Mouse (Mus musculus) myocyte (in vitro differentiated cells): ENCODE data around the gene Scarb1. TPM values are rescaled to one million over a fixed set of nuclear protein-coding genes. Genes with fewer than 3 reads are reported as not detected.
"Not testable (repeated sequence)": the region's sequence is repeated elsewhere in the genome, so short reads cannot be mapped to it uniquely, and the experiment has no call there.

Experiments used
- H3K27me3 ChIP-seq: one replicate; pipeline ENCODE4 v1.6.1; 2011; ENCODE audit not compliant: control insufficient read depth, insufficient read depth, insufficient read length
- H3K36me3 ChIP-seq: one replicate; pipeline ENCODE4 v1.6.1; 2011; ENCODE audit not compliant: control insufficient read depth, insufficient read depth
- H3K4me2 ChIP-seq: one replicate; pipeline ENCODE4 v1.6.1; 2011; ENCODE audit warnings: low read depth, control low read depth
- H3K4me3 ChIP-seq: one replicate; pipeline ENCODE4 v1.5.1; 2011; ENCODE audit warnings: mild to moderate bottlenecking, control low read depth, moderate library complexity
- H3K79me2 ChIP-seq: one replicate; pipeline ENCODE4 v1.6.1; 2011; ENCODE audit not compliant: control insufficient read depth, insufficient read depth
- H3ac ChIP-seq: one replicate; pipeline ENCODE4 v1.6.1; 2011; ENCODE audit not compliant: control insufficient read depth, insufficient read length
- CEBPB ChIP-seq: IDR thresholded peaks from 2 replicates; pipeline ENCODE4 v1.6.1; 2011; ENCODE audit warnings: mild to moderate bottlenecking, moderate library complexity; ENCODE audit not compliant: poor library complexity, insufficient read depth, severe bottlenecking
- E2F4 ChIP-seq: IDR thresholded peaks from one replicate; pipeline ENCODE4 v1.6.1; 2011; ENCODE audit warnings: mild to moderate bottlenecking, control low read depth, moderate library complexity; ENCODE audit not compliant: insufficient read depth
- MAX ChIP-seq: IDR thresholded peaks from one replicate; pipeline ENCODE4 v1.6.1; 2011; ENCODE audit warnings: low read depth, mild to moderate bottlenecking, control low read depth
- MYOD1 ChIP-seq, 3 experiments: IDR thresholded peaks; one replicate each; pipeline ENCODE4 v1.6.1; 2011; ENCODE audit warnings: control low read depth in 2 of 3, low read depth in 2 of 3, mild to moderate bottlenecking in 2 of 3, moderate library complexity in 1 of 3; ENCODE audit not compliant: insufficient read length in 2 of 3, control insufficient read depth in 1 of 3
- MYOG ChIP-seq, 3 experiments: IDR thresholded peaks; one replicate each; pipeline ENCODE4 v1.6.1; 2011; ENCODE audit warnings: control low read depth in 2 of 3, low read depth in 2 of 3, mild to moderate bottlenecking in 2 of 3; ENCODE audit not compliant: insufficient read length in 2 of 3, control insufficient read depth in 1 of 3, insufficient read depth in 1 of 3
- POLR2A ChIP-seq: IDR thresholded peaks from one replicate; pipeline ENCODE4 v1.6.1; 2011; ENCODE audit warnings: low read depth, mild to moderate bottlenecking, control low read depth, moderate library complexity; ENCODE audit not compliant: insufficient read length
- POLR2AphosphoS2 ChIP-seq: IDR thresholded peaks from one replicate; pipeline ENCODE4 v1.6.1; 2011; ENCODE audit warnings: low read depth, control low read depth; ENCODE audit not compliant: insufficient read length
- REST ChIP-seq: IDR thresholded peaks from one replicate; pipeline ENCODE4 v1.6.1; 2011; ENCODE audit warnings: mild to moderate bottlenecking, control low read depth, moderate library complexity; ENCODE audit not compliant: insufficient read depth, insufficient read length
- SRF ChIP-seq: IDR thresholded peaks from one replicate; pipeline ENCODE4 v1.6.1; 2011; ENCODE audit warnings: low read depth; ENCODE audit not compliant: control insufficient read depth, insufficient read length
- TCF12 ChIP-seq: IDR thresholded peaks from one replicate; pipeline ENCODE4 v1.6.1; 2011; ENCODE audit warnings: mild to moderate bottlenecking, control low read depth; ENCODE audit not compliant: poor library complexity, insufficient read depth, severe bottlenecking
- TCF3 ChIP-seq: IDR thresholded peaks from one replicate; pipeline ENCODE4 v1.6.1; 2011; ENCODE audit warnings: low read depth, control low read depth; ENCODE audit not compliant: insufficient read length
- USF1 ChIP-seq: IDR thresholded peaks from one replicate; pipeline ENCODE4 v1.6.1; 2011; ENCODE audit warnings: low read depth, mild to moderate bottlenecking, control low read depth, moderate library complexity
- polyA plus RNA-seq: library from polyadenylated mRNA; unstranded; fragments of >200 nt; fragmentation: generic; extraction: Trizol; gene quantifications from one replicate; pipeline ENCODE4 v1.2.1, GENCODE M21; 2012; ENCODE audit warnings: missing spikeins

Scarb1 gene
- polyA plus RNA-seq: 28.6 TPM

DNA sequence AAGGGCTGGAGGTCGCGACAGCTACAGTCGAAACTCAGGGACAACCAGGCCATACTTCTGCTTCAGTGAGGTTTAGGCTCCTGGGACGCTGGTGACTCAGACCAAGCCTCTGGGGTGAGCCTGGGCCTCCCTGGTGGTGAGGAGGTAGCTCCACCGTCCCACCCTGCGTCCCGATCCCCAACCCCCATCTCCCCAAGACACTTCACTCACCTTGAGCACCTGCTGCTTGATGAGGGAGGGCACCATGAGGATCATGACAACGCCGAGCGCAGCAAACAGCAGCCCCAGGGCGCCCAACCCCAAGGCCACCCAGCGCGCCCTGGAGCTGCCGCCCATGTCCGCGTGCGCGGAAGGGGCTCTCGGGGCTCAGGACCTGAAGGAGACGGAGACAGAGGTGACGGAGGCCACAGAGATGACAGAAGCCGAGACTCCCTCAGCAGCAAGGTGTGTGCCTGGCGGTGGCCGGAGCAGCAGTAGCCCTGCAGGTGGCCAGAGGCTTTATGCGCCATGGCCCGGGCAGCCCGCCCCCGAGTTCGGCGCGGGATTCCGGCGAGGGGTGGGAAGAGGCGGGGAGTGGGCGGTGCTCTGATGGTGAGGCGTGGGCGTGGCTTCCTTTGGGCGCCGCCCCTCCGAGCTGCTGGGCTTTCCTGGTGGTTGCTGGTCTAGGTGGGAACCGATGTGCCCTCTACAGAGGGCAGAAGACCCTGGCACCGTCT, at the start of gene Scarb1:
Gene Scarb1 (minus strand): TSS at position 548 of the 716 bp plus-strand sequence.
- Histone ChIP-seq H3K79me2 (peaks cover 5% of the 10 kb centered on the region), H3K27me3 (no peaks in the 10 kb centered on the region), H3K36me3 (no peaks in the 10 kb centered on the region), H3K4me2 (peak within 1 kb of the TSS; percentile 77), H3K4me3 (peak within 1 kb of the TSS; percentile 71), H3ac (peak within 1 kb of the TSS; percentile 35)
- TF ChIP-seq MYOG (IDR thresholded peaks at IDR 0.05; ENCODE audit: control insufficient read depth in 1 of 3, insufficient read depth in 1 of 3, insufficient read length in 2 of 3, low read depth in 2 of 3) (no peak), POLR2A (peak; percentile 82), POLR2AphosphoS2 (peak; percentile 79), TCF3 (no peak), E2F4 (no peak), MAX (no peak), SRF (no peak), REST (no peak), TCF12 (no peak), USF1 (no peak)

DNA sequence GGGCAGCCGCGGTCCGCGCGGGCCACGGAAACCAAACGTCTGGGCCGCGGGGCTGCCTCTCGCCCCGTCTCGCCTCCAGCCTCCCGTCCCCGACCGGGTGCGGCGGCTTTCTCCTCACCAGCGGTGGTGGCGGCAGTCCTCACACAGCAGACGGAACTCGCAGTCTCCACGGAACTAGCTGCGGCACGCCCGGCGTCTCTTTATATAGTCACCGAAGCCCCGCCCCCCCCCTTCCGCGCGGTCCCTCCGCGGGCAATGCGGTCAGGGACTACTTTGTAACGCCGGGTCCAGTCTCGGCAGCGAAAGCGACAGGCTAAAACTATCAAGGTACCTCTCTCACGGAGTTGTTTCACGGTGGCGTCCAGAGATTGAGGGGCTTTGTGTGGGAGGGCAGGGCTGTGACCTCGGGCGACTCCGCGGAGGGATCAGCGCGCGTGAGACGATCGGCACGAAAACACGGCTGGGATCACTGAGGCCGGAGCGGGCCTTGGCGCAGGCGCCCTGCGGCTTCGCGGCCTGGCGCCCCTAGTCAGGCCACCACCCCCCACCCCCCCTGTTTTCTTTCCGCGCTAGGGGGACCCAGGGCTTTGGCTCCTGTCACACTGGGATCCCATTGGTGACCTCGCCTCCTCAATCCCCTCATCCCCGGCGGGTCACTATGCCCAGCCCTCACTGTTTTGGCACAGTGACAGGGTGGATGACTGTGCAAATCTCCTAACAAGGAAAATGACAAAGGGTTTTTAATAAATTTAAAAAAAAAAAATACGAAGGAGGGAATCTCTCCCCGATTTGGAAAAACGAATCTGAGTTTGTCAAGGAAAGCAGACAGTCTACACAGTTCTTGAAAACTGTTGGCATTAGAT, 48.9 kb upstream of the Scarb1 start, which contains the start of gene Ubc:
Gene Ubc (minus strand): TSS at position 624 of the 863 bp plus-strand sequence.
- TF ChIP-seq POLR2AphosphoS2 (peak; percentile 97), TCF12 (no peak), POLR2A (peak; percentile 95), TCF3 (no peak), USF1 (no peak), MAX (no peak), E2F4 (no peak), MYOG (IDR thresholded peaks at IDR 0.05; ENCODE audit: control insufficient read depth in 1 of 3, insufficient read depth in 1 of 3, insufficient read length in 2 of 3, low read depth in 2 of 3) (peak in 2 of 3 experiments; percentile 24 to 59), CEBPB (no peak), SRF (peak; percentile 31), MYOD1 (IDR thresholded peaks at IDR 0.05; ENCODE audit: control insufficient read depth in 1 of 3, insufficient read length in 2 of 3, low read depth in 2 of 3) (peak in 1 of 3 experiments; percentile 35), REST (peak; percentile 67)

DNA sequence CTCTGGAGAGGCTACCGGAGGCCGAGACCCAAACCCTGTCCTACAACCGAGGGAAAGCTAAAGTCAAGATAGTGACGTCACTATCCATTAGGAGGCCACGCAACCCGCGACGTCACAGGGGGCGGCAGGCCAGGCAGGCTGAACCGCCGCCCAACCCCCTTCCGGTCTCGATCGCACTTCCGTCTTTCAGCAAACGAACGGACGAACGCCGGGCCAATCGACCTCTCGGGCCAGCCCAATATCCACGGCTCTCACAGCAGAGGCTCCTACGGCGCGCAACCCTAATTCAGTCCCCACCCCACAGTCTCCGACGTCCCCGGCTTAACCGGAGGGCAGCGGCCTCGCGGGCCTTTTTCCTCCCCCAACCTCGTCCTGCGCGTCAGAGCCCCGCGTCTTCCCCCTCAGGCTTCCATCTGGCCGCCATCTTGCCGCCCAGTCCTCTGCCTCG, 48.3 kb upstream of the Scarb1 start, which contains the start of gene Gm10382:
Gene Gm10382 (plus strand): TSS at position 192 of the 448 bp plus-strand sequence.
- H3K4me3 ChIP-seq: peak within 1 kb of the TSS; percentile 100
- H3K79me2 ChIP-seq: peaks cover 44% of the 10 kb centered on the region
- H3ac ChIP-seq: peak within 1 kb of the TSS; percentile 93
- H3K27me3 ChIP-seq: no peaks in the 10 kb centered on the region
- TF ChIP-seq USF1 (no peak), REST (no peak), MYOD1 (IDR thresholded peaks at IDR 0.05; ENCODE audit: control insufficient read depth in 1 of 3, insufficient read length in 2 of 3, low read depth in 2 of 3) (no peak), MYOG (IDR thresholded peaks at IDR 0.05; ENCODE audit: control insufficient read depth in 1 of 3, insufficient read depth in 1 of 3, insufficient read length in 2 of 3, low read depth in 2 of 3) (no peak), POLR2A (peak; percentile 48), E2F4 (no peak), MAX (no peak), POLR2AphosphoS2 (peak; percentile 94), TCF12 (no peak), SRF (no peak), CEBPB (no peak), TCF3 (no peak)
- peaks cover 29% of the 10 kb centered on the region for H3K36me3 ChIP-seq
- H3K4me2 ChIP-seq: peak within 1 kb of the TSS; percentile 97

More for the DNA sequence above, 48.9 kb upstream of the Scarb1 start, which contains the start of gene Ubc:
- peaks cover 39% of the 10 kb centered on the region for H3K79me2 ChIP-seq
- H3K27me3 ChIP-seq: no peaks in the 10 kb centered on the region
- peak within 1 kb of the TSS; percentile 100 for H3K4me3 ChIP-seq
- H3K4me2 ChIP-seq: peak within 1 kb of the TSS; percentile 97
- peak within 1 kb of the TSS; percentile 93 for H3ac ChIP-seq
- peaks cover 22% of the 10 kb centered on the region for H3K36me3 ChIP-seq

DNA sequence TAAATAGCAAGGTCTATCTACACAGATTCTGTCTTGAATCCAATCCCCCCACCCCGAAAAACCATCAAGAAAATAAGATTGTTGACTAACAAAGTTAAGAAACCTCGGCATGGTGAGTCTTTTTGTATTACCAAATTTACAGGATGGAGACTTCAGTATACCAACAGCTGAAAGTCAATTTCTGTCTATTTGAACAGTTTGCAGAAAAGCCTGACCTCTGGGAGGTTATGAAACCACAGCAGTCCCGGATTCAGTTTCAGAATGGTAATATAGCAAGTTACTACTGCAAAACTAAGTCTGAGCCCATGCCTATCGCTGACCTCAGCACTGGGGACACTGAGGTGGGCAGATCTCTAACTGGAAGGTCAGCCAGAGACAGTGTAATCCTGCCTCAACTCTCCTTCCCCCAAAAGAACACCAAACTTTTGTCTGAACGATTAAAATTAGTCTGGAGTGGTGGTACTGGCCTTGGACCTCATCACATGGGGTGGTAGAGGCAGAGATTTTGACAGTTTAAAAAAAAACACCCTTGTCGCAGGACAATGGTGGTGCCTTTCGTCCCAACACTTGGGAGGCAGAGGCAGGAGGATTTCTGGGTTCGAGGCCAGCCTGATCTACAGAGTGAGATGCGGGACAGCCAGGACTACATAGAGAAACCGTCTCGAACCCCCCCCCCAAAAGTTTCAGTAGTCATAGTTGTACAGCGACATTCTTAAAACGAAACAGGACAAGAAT, 47.6 kb upstream of the Scarb1 start:
- no peak for TF ChIP-seq TCF12
- TF ChIP-seq POLR2A: peak; percentile 57
- TF ChIP-seq TCF3: no peak
- TF ChIP-seq USF1: no peak
- no peak for TF ChIP-seq MYOD1 (IDR thresholded peaks at IDR 0.05; ENCODE audit: control insufficient read depth in 1 of 3, insufficient read length in 2 of 3, low read depth in 2 of 3)
- TF ChIP-seq SRF: no peak
- no peak for TF ChIP-seq MYOG (IDR thresholded peaks at IDR 0.05; ENCODE audit: control insufficient read depth in 1 of 3, insufficient read depth in 1 of 3, insufficient read length in 2 of 3, low read depth in 2 of 3)
- TF ChIP-seq POLR2AphosphoS2: peak; percentile 80
- no peak for TF ChIP-seq E2F4
- TF ChIP-seq MAX: no peak
- no peak for TF ChIP-seq CEBPB
- TF ChIP-seq REST: no peak
- H3K4me3 ChIP-seq: peak overlapping the region; percentile 100
- H3ac ChIP-seq: peak overlapping the region; percentile 93

DNA sequence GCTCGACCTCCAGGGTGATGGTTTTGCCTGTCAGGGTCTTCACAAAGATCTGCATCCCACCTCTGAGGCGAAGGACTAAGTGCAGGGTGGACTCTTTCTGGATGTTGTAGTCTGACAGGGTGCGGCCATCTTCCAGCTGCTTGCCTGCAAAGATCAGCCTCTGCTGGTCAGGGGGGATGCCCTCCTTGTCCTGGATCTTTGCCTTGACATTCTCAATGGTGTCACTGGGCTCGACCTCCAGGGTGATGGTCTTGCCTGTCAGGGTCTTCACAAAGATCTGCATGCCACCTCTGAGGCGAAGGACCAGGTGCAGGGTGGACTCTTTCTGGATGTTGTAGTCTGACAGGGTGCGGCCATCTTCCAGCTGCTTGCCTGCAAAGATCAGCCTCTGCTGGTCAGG, 46.4 kb upstream of the Scarb1 start:
- Histone ChIP-seq H3K4me3 (peak overlapping the region; percentile 100), H3K79me2 (peaks cover 44% of the 10 kb centered on the region), H3K36me3 (peaks cover 33% of the 10 kb centered on the region)
- H3ac ChIP-seq, H3K27me3 ChIP-seq, H3K4me2 ChIP-seq: not testable (repeated sequence)

More for the DNA sequence above, 47.6 kb upstream of the Scarb1 start:
- Histone ChIP-seq H3K27me3 (no peaks in the 10 kb centered on the region), H3K4me2 (peak overlapping the region; percentile 59), H3K79me2 (peaks cover 44% of the 10 kb centered on the region), H3K36me3 (peaks cover 33% of the 10 kb centered on the region)
